In genomic region chr12:99921045-99921444, GRCm38 (mm10) we compare ENCODE assay signal across 10 mouse cellular contexts. TPM values are rescaled to one million over a fixed set of nuclear protein-coding genes. Genes with fewer than 3 reads are reported as not detected.
A peak's percentile ranks its signal among the peaks of the same experiment; 100 is the strongest.
DNase-seq lines count a peak whose midpoint lies in the region; ATAC-seq and TF ChIP-seq lines count a peak whose summit lies in the region.
"Had no signal": no experiment of that assay in that cellular context is flagged by ENCODE, and none has a peak within 500 bp of the region (broad histone marks: within the 10 kb centered on the region; RNA-seq: fewer than 3 reads in every experiment).

No protein-coding gene starts in this region.

- no peak overlapping the region for H3K4me3 ChIP-seq in kidney, adult 2 months (ENCODE audit: insufficient read depth, low read depth, low read length)
- no peak overlapping the region for H3K4me3 ChIP-seq in kidney, embryonic 15.5 days (replicated peaks)
- H3K4me3 ChIP-seq in CH12.LX (replicated peaks in 1 of 3; ENCODE audit: low read depth in 2 of 3, low read length in 2 of 3, poor library complexity in 1 of 3): no peak overlapping the region
- H3K4me3 ChIP-seq: midbrain, embryonic 12.5 days had no signal

- peak; percentile 46 for TF ChIP-seq RAD21 in CH12.LX (IDR thresholded peaks at IDR 0.05; ENCODE audit: low read depth, low read length)

- dilution Hi-C loops in CH12.LX (cut with MboI; ENCODE audit: extremely low pct_ligation_motif_present, extremely low pct_unique_long_range_greater_than_20kb, low sequenced_read_pairs): no loop called here

- TF ChIP-seq POLR2A in kidney, adult 2 months (IDR thresholded peaks at IDR 0.05; ENCODE audit: low read depth, low read length): no peak
- TF ChIP-seq POLR2A in CH12.LX (IDR thresholded peaks at IDR 0.05; ENCODE audit: low read depth, low read length): no peak

- no peak overlapping the region for H3K4me2 ChIP-seq in kidney, embryonic 15.5 days
- no peak overlapping the region for H3K4me2 ChIP-seq in CH12.LX (ENCODE audit: insufficient read depth, low read depth, poor library complexity, severe bottlenecking)
- H3K4me2 ChIP-seq: midbrain, embryonic 12.5 days had no signal

- H3K36me3 ChIP-seq in kidney, adult 2 months (ENCODE audit: control insufficient read depth, insufficient read depth, low read length): no peaks in the 10 kb centered on the region
- peaks cover 55% of the 10 kb centered on the region; the same call in 1 of the 2 replicates for H3K36me3 ChIP-seq in kidney, embryonic 15.5 days
- peaks cover 19 to 90% of the 10 kb centered on the region in 2 experiments for H3K36me3 ChIP-seq in CH12.LX (replicated peaks in 1 of 2; ENCODE audit: control insufficient read depth in 1 of 2, insufficient read depth in 1 of 2, low read length in 1 of 2)

- no peaks in the 10 kb centered on the region for H3K9me3 ChIP-seq in kidney, embryonic 15.5 days (replicated peaks)
- H3K9me3 ChIP-seq in CH12.LX (replicated peaks; ENCODE audit: low read length): no peaks in the 10 kb centered on the region
- H3K9me3 ChIP-seq: midbrain, embryonic 12.5 days had no signal

- H3K27me3 ChIP-seq in kidney, adult 2 months (replicated peaks; ENCODE audit: control insufficient read depth, insufficient read depth, low read length): no peaks in the 10 kb centered on the region
- no peaks in the 10 kb centered on the region for H3K27me3 ChIP-seq in kidney, embryonic 15.5 days
- H3K27me3 ChIP-seq in CH12.LX (replicated peaks): no peaks in the 10 kb centered on the region

- no peak for ATAC-seq in kidney, embryonic 15.5 days (replicated peaks; ENCODE audit: low FRiP score)

- H3K4me1 ChIP-seq in kidney, adult 2 months (ENCODE audit: control insufficient read depth, insufficient read depth, low read length): peaks cover 3% of the 10 kb centered on the region; the same call in 1 of the 2 replicates
- H3K4me1 ChIP-seq in kidney, embryonic 15.5 days: no peaks in the 10 kb centered on the region
- H3K4me1 ChIP-seq in CH12.LX (ENCODE audit: control insufficient read depth in 1 of 2, insufficient read depth in 2 of 2): no peaks in the 10 kb centered on the region

- no peak overlapping the region for H3K9ac ChIP-seq in kidney, embryonic 15.5 days
- no peak overlapping the region for H3K9ac ChIP-seq in CH12.LX (ENCODE audit: insufficient read depth, low read depth)
- H3K9ac ChIP-seq: midbrain, embryonic 12.5 days had no signal

- DNase-seq in kidney, adult 2 months: peak; percentile 32
- DNase-seq in 3T3-L1 (ENCODE audit: low read depth, low spot score) (peak; percentile 37), CH12.LX (ENCODE audit: extremely low read depth) (peak; percentile 29)
- peak; percentile 3 for DNase-seq in hindlimb bud, embryonic 11.5 days (ENCODE audit: extremely low spot score, low read depth, low spot score)
- DNase-seq in layer of hippocampus, adult 9-11 months: no peak
- no peak for DNase-seq in ovary, postnatal 14 days (ENCODE audit: low spot score)
- DNase-seq: cerebellum, postnatal 36 days; heart, postnatal 10 days had no signal

- WGBS in kidney, adult 2 months: 80% methylated on average over 3 of the region's 3 CpGs
- WGBS in kidney, embryonic 15.5 days: 77% methylated on average over 3 of the region's 3 CpGs

- TF ChIP-seq CTCF in kidney, adult 2 months (conservative IDR thresholded peaks at IDR 0.05; ENCODE audit: insufficient read depth, insufficient read length, low read depth, low read length): no peak; the same call in 1 of the 2 replicates
- TF ChIP-seq CTCF in CH12.LX (conservative IDR thresholded peaks at IDR 0.05 in 1 of 2, IDR thresholded peaks at IDR 0.05 in 1 of 2; ENCODE audit: low read depth in 2 of 2, low read length in 2 of 2): peak; percentile 40 to 66; a peak in 3 of 4 replicates

- no peak for TF ChIP-seq EP300 in CH12.LX (IDR thresholded peaks at IDR 0.05; ENCODE audit: low read length)

- H3K79me2 ChIP-seq in CH12.LX (replicated peaks; ENCODE audit: control insufficient read depth, extremely low read depth, insufficient read depth, poor library complexity, severe bottlenecking): no peaks in the 10 kb centered on the region

- H3K27ac ChIP-seq in kidney, adult 2 months (ENCODE audit: insufficient read depth, low read depth, low read length): no peak overlapping the region
- no peak overlapping the region for H3K27ac ChIP-seq in kidney, embryonic 15.5 days
- no peak overlapping the region for H3K27ac ChIP-seq in CH12.LX (ENCODE audit: insufficient read depth, low read depth)
- H3K27ac ChIP-seq: midbrain, embryonic 12.5 days had no signal

- in situ Hi-C loops in CH12.LX (cut with MboI; ENCODE audit: low pct_ligation_motif_present, low pct_unique_long_range_greater_than_20kb, low sequenced_read_pairs): no loop called here

TF ChIP-seq in CH12.LX, 34 proteins besides CTCF, POLR2A, EP300 and RAD21:
- TF ChIP-seq MAX (IDR thresholded peaks at IDR 0.05; ENCODE audit: low read length): no peak
- TF ChIP-seq SMC3 (IDR thresholded peaks at IDR 0.05; ENCODE audit: low read depth, low read length): peak; percentile 68

RNA-seq across cellular contexts. Expression of gene Tdp1, which starts 36.7 kb away (rescaled TPM):
- polyA plus RNA-seq in kidney, adult 2 months (2012; rRNA removed): 11.2 and 11.7 TPM in 2 replicates
- 59.2 and 59.3 TPM in 2 replicates for polyA plus RNA-seq in kidney, embryonic 15.5 days (2015; fragmentation: Nextera tagmentation; extraction: Ambion mirVana)
- total RNA-seq in CH12.LX (2012; rRNA removed) (23.4 and 27.4 TPM in 2 replicates), CH12.LX (2014; rRNA removed) (16.1 and 16.9 TPM in 2 replicates)
- 48.3 and 53.7 TPM in 2 replicates for polyA plus RNA-seq in CH12.LX (2012; ENCODE audit: insufficient read length, low read depth)

RNA-seq across cellular contexts. Expression of gene Efcab11, which starts 36.8 kb away (rescaled TPM):
- 0.24 and 0.25 TPM in 2 replicates for polyA plus RNA-seq in kidney, adult 2 months (2012; rRNA removed)
- polyA plus RNA-seq in kidney, embryonic 15.5 days (2015; fragmentation: Nextera tagmentation; extraction: Ambion mirVana): 10.7 and 12.7 TPM in 2 replicates
- total RNA-seq in CH12.LX (2012; rRNA removed) (6.6 and 7.9 TPM in 2 replicates), CH12.LX (2014; rRNA removed) (11.1 and 12.2 TPM in 2 replicates)
- polyA plus RNA-seq in CH12.LX (2012; ENCODE audit: insufficient read length, low read depth): 6.6 and 8.0 TPM in 2 replicates

RNA-seq across cellular contexts. Expression of gene Kcnk13, which starts 43.3 kb away (rescaled TPM):
- 0.07 and 0.50 TPM in 2 replicates for polyA plus RNA-seq in kidney, adult 2 months (2012; rRNA removed)
- 0.42 and 0.44 TPM in 2 replicates for polyA plus RNA-seq in kidney, embryonic 15.5 days (2015; fragmentation: Nextera tagmentation; extraction: Ambion mirVana)
- 0.08 and 0.13 TPM in 2 replicates for total RNA-seq in CH12.LX (2012; rRNA removed)
- not detected in 2 replicates for total RNA-seq in CH12.LX (2014; rRNA removed)
- polyA plus RNA-seq in CH12.LX (2012; ENCODE audit: insufficient read length, low read depth): not detected in 2 replicates

Comparison
In these comparisons a context has a peak if more than half of its experiments do, and no peak if none do; other contexts are left out.
1. DNase-seq: peak in kidney, adult 2 months (single experiment), 3T3-L1 (single experiment), CH12.LX (single experiment) and hindlimb bud, embryonic 11.5 days (single experiment); none in layer of hippocampus, adult 9-11 months (single experiment) and ovary, postnatal 14 days (single experiment).